Mouse (Mus musculus) kidney, embryonic 16.5 days (tissue): Measurements from ENCODE around the gene Thbs4. TPM values are rescaled to one million over a fixed set of nuclear protein-coding genes. Genes with fewer than 3 reads are reported as not detected.
"Not testable (repeated sequence)": the region's sequence is repeated elsewhere in the genome, so short reads cannot be mapped to it uniquely, and the experiment has no call there.

ENCODE experiments used
- ATAC-seq: fragments of 200-750 bp; cut with Nextera tagmentation; 2 replicates; pipeline ENCODE4 v1.8.0; 2017; ENCODE audit warnings: moderate TSS enrichment; ENCODE audit not compliant: low FRiP score, low TSS enrichment
- H3K27ac ChIP-seq: fragments of 300-500 bp; sonication (generic); 2 replicates; pipeline ENCODE4 v1.5.1; 2014; ENCODE audit warnings: low read length
- H3K27me3 ChIP-seq: fragments of 300-500 bp; sonication (generic); 2 replicates; pipeline ENCODE4 v1.6.1; 2014; ENCODE audit warnings: low read length, control low read depth, mixed read lengths; ENCODE audit not compliant: insufficient read depth
- H3K36me3 ChIP-seq: fragments of 300-500 bp; sonication (generic); 2 replicates; pipeline ENCODE4 v1.6.1; 2014; ENCODE audit warnings: low read length, control low read depth, mixed read lengths; ENCODE audit not compliant: insufficient read depth
- H3K4me1 ChIP-seq: fragments of 300-500 bp; sonication (generic); 2 replicates; pipeline ENCODE4 v1.6.1; 2014; ENCODE audit warnings: low read length, control low read depth, mixed read lengths; ENCODE audit not compliant: insufficient read depth
- H3K4me2 ChIP-seq: fragments of 300-500 bp; sonication (generic); replicated peaks from 2 replicates; pipeline ENCODE4 v1.6.1; 2014; ENCODE audit warnings: low read depth, low read length
- H3K4me3 ChIP-seq: fragments of 300-500 bp; sonication (generic); 2 replicates; pipeline ENCODE4 v1.5.1; 2014; ENCODE audit warnings: mild to moderate bottlenecking, low read length
- H3K9ac ChIP-seq: fragments of 300-500 bp; sonication (generic); replicated peaks from 2 replicates; pipeline ENCODE4 v1.6.1; 2014; ENCODE audit warnings: low read length
- H3K9me3 ChIP-seq: fragments of 300-500 bp; sonication (generic); 2 replicates; pipeline ENCODE4 v1.6.1; 2016; ENCODE audit warnings: low read length, control low read depth
- WGBS: fragments of 180-500 bp; shearing (Covaris S2); extraction: QIAGEN DNeasy Blood & Tissue Kit; methylation state at CpG from one replicate; pipeline ENCODE4 v1.1.7; 2014; 5-methylcytosine and 5-hydroxymethylcytosine counted together
- polyA plus RNA-seq: library from polyadenylated mRNA; unstranded; fragments of >200 nt; fragmentation: Nextera tagmentation; extraction: Ambion mirVana; gene quantifications from 2 replicates; pipeline ENCODE4 v1.2.1, GENCODE M21; 2015

Gene Thbs4
- polyA plus RNA-seq, result 2.1 TPM in 2 replicates

DNA sequence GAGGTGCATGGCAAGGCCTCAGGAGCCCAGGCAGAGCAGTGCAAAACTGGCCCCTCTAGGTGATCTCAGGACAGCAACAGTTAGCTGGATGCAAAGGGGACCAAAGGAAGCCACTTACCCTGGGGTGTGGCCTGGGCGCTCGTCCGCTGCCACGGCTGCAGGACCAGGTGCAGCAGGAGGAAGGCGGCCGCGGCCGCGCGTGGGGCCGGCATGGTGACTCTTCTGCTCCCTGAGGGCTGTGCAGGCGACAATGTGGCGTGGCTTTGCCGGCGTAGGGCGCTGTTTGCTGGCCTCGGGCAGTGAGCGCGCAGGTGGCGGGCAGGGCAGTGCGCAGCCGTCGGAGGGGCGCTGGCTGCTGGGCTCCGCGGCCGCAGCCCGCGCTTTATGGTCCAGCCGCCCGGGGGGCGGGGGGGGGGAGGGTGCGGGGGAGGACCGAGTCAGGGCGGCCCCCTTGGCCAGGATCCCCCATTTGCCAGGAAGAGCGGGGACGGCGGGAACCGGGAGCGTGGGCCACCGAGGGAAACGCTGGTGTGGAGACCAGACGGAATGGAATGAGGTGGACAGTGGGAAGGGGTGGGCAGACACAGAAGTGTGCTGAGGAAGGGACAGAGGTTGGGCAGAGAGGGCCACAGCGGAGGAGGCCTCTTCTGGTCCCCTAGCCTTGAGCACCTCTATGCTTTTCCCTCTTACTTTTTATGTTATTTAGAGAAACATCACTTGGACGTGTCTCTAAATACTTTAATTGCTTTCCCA, at the start of gene Thbs4:
Gene Thbs4, minus strand, starts transcription at position 357 of the 753 bp plus-strand sequence.
- Histone ChIP-seq H3K27me3 (peaks cover 21% of the 10 kb centered on the region), H3K27ac (no peak within 1 kb of the TSS), H3K4me1 (peaks cover 7% of the 10 kb centered on the region), H3K4me3 (peak within 1 kb of the TSS; percentile 48), H3K9me3 (no peaks in the 10 kb centered on the region), H3K4me2 (peak within 1 kb of the TSS; percentile 78), H3K9ac (peak within 1 kb of the TSS; percentile 57), H3K36me3 (no peaks in the 10 kb centered on the region)
- peak; percentile 63; the same call in 1 of the 2 replicates for ATAC-seq
- 2% methylated on average over 32 of the region's 45 CpGs for WGBS

DNA sequence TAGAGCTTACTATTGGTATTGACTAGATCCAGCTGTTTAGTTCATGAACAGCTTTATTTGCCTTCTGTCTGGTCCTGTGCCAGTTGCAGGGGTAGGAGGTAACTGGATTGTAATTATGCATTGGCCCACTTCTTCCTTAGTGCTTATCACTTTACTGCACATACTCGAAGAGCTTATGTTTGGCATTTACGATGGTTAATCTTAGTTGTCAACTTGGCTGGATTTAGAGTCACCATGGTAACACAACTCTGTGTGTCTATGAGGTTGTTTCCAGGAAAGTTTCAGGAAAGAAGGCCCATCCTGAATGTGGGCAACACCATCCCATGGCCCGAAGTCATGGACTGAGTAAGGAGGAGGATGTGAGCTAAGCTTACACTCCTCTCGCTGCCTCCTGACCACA, 38.5 kb upstream of the Thbs4 start:
- Histone ChIP-seq H3K36me3 (no peaks in the 10 kb centered on the region), H3K4me3 (no peak overlapping the region), H3K9ac (no peak overlapping the region), H3K4me1 (0 out of 2 replicates have a peak, but pooled peaks cover 2% of the 10 kb centered on the region), H3K27ac (no peak overlapping the region), H3K27me3 (no peaks in the 10 kb centered on the region), H3K4me2 (no peak overlapping the region), H3K9me3 (no peaks in the 10 kb centered on the region)
- no peak for ATAC-seq
- 86% methylated on average over 4 of the region's 4 CpGs for WGBS

DNA sequence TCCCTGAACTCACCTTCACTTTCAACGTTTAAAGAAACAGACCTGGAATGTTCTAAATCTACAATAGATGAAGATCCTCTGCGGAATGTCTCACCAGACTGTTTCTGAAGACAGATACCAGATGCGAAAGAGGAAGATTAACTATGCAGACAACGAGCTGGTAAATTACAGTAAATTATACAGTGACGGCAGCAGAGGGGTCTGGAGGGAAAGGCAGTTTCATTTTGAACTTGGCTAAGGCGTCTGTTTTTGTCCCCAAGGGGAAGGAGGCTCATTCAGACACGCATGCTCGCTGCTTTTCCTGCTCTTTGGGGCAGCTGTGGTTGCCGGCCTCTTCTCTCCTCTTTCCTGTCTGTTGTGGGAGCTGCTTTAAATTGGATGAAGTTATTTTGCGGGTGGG, 34.2 kb upstream of the Thbs4 start:
- Histone ChIP-seq H3K27me3 (no peaks in the 10 kb centered on the region), H3K9me3 (no peaks in the 10 kb centered on the region), H3K9ac (no peak overlapping the region), H3K27ac (no peak overlapping the region), H3K4me1 (0 out of 2 replicates have a peak, but pooled peaks cover 2% of the 10 kb centered on the region), H3K36me3 (no peaks in the 10 kb centered on the region), H3K4me2 (peak overlapping the region; percentile 17; the same call in 1 of the 2 replicates), H3K4me3 (no peak overlapping the region)
- WGBS, result 45% methylated on average over 10 of the region's 10 CpGs
- no peak for ATAC-seq

DNA sequence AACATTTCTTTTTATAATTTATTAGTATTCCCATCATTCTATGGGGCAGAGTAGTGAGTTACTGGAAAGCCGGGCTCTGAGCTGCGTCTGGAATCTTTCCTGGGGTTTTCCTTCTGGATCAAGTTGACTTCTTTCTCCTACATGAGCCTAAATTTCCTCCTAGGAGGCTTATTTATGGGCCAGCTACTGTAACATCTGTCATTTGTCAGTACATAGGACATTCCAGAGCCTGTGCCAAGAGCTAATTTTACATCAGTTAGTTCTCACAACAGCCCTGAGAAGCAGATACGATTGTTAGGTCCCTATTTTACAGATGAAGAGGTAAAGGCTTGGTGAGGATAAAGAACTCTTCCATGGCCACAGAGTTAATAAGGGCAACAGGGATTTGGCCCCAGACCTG, 22.7 kb upstream of the Thbs4 start:
- no peaks in the 10 kb centered on the region for H3K27me3 ChIP-seq
- H3K27ac ChIP-seq, result no peak overlapping the region
- no peak for ATAC-seq
- H3K9me3 ChIP-seq, result no peaks in the 10 kb centered on the region
- no peak overlapping the region for H3K9ac ChIP-seq
- H3K4me2 ChIP-seq, result no peak overlapping the region
- no peaks in the 10 kb centered on the region for H3K36me3 ChIP-seq
- H3K4me1 ChIP-seq, result no peaks in the 10 kb centered on the region
- 47% methylated on average over 3 of the region's 3 CpGs for WGBS
- no peak overlapping the region for H3K4me3 ChIP-seq

DNA sequence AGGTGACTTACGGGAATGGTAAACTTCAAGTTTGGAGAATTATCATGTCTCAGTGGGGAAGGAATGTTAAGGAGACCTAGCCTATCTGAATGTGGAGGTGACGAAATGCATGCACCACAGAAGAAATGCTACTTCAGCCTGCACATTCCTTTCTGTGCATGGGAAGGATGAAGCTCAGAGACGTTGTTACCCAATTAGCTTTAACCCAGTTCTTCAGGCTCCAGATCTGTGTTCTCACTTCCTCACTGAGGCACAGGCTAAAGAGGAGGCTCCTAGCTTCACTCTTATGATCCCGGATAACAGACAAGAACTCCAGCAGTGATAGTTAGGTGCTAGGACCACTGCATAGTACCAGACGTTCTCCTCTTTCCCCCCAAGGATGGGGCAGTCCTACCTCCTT, 21.7 kb upstream of the Thbs4 start:
- H3K27ac ChIP-seq, result no peak overlapping the region
- 83% methylated on average over 5 of the region's 5 CpGs for WGBS
- H3K4me3 ChIP-seq, result no peak overlapping the region
- H3K27me3 ChIP-seq, result no peaks in the 10 kb centered on the region
- no peak overlapping the region for H3K4me2 ChIP-seq
- H3K36me3 ChIP-seq, result no peaks in the 10 kb centered on the region
- H3K4me1 ChIP-seq, result no peaks in the 10 kb centered on the region
- H3K9ac ChIP-seq, result no peak overlapping the region
- no peak for ATAC-seq
- H3K9me3 ChIP-seq, result no peaks in the 10 kb centered on the region

DNA sequence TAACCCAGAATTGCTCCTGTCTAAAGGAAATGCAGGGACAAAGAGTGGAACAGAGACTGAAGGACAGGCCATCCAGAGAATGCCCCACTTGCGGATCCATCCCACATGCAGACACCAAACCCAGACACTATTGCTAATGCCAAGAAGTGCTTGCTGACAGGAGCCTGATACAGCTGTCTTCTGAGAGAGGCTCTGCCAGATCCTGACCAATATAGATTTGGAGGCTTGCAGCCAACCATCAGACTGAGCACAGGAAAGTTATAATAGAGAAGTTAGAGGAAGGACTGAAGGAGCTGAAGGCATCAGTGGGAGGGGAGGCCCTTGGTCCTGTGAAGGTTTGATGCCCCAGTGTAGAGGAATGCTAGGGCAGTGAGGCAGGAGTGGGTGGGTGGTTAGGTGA, 16.0 kb upstream of the Thbs4 start:
- H3K4me3 ChIP-seq, H3K4me2 ChIP-seq, H3K9me3 ChIP-seq, H3K9ac ChIP-seq, ATAC-seq, H3K27me3 ChIP-seq, H3K4me1 ChIP-seq, H3K36me3 ChIP-seq, H3K27ac ChIP-seq: not testable (repeated sequence)
- WGBS, result 91% methylated on average over 1 of the region's 1 CpGs

DNA sequence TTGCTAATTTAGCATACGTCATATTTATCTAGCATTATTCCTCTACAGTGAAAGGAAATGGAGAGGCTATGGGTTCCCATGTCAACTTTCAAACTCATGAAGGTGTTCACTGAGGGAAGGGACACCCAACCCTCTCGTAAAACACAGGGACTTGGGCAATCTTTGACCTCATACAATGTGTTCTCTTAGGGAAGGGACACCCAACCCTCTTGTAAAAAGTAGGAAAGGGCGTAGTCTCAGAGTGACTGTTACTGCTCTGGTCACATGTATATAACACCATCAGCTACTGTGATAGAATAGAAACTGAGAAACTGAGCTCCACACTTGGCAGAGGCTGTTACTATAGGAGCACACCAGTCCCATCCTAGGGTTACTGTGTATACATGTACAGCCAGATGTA, 13.2 kb upstream of the Thbs4 start:
- Histone ChIP-seq H3K36me3 (no peaks in the 10 kb centered on the region), H3K4me3 (no peak overlapping the region), H3K4me2 (no peak overlapping the region), H3K27ac (no peak overlapping the region), H3K4me1 (no peaks in the 10 kb centered on the region), H3K9ac (no peak overlapping the region), H3K27me3 (no peaks in the 10 kb centered on the region), H3K9me3 (no peaks in the 10 kb centered on the region)
- 89% methylated on average over 3 of the region's 3 CpGs for WGBS
- no peak for ATAC-seq

DNA sequence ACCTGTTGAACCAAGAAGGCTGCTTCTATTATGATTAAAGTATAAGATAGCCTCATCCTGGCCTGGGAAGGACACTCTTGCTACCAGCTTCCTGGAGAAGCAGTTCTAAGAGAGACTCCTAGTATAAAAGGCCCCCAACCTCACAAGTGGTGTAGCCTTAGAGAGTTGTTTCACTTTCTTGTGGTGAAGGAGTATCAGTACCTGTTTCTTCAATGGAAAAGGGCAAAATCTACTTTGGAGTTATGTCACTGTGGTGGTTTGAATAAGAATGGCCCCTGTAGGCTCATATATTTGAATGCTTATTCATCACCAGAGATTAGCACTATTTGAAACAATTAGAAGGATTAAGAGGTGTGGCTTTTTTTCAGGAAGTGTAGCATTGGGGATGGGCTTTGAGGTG, 12.2 kb upstream of the Thbs4 start:
- H3K4me3 ChIP-seq, result no peak overlapping the region
- no peaks in the 10 kb centered on the region for H3K9me3 ChIP-seq
- no peak overlapping the region for H3K9ac ChIP-seq
- H3K4me1 ChIP-seq, result no peaks in the 10 kb centered on the region
- H3K27ac ChIP-seq, result no peak overlapping the region
- H3K27me3 ChIP-seq, result no peaks in the 10 kb centered on the region
- H3K36me3 ChIP-seq, result no peaks in the 10 kb centered on the region
- ATAC-seq, result no peak
- H3K4me2 ChIP-seq, result no peak overlapping the region

DNA sequence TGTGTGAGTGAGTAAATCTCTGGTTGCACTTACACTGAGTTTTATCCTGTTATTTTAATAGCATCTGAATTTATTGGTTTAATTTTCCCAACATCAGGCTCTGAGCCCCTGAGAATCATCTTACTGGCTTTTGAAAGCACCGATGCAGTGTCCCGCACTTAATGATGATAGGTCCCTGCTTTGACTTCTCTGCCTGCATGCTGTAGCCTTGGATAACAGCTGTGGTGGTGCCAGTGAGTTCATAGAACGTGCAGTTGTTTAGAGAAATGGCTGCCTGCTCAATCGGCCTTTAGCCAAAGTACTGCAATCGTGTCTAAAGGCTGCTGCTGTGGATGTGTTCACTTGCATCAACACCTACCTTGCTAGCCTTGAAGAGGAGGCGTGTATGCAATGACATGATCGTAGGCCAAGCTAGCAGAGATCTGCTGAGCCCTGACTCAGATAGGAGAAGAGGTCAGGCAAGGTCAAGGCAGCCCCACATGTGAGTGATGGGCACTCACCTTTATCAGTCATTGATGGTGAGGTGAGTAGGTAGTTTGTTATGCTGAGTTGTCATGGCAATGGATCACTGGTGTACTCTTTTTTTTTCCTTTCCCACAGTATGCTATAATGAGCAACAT, 4.8 kb upstream of the Thbs4 start:
- no peak for ATAC-seq
- no peak overlapping the region for H3K4me2 ChIP-seq
- peaks cover 5% of the 10 kb centered on the region for H3K4me1 ChIP-seq
- no peak overlapping the region for H3K4me3 ChIP-seq
- peaks cover 9% of the 10 kb centered on the region; the same call in 1 of the 2 replicates for H3K27me3 ChIP-seq
- WGBS, result 77% methylated on average over 7 of the region's 7 CpGs
- H3K36me3 ChIP-seq, result no peaks in the 10 kb centered on the region
- no peaks in the 10 kb centered on the region for H3K9me3 ChIP-seq
- no peak overlapping the region for H3K9ac ChIP-seq
- no peak overlapping the region for H3K27ac ChIP-seq

DNA sequence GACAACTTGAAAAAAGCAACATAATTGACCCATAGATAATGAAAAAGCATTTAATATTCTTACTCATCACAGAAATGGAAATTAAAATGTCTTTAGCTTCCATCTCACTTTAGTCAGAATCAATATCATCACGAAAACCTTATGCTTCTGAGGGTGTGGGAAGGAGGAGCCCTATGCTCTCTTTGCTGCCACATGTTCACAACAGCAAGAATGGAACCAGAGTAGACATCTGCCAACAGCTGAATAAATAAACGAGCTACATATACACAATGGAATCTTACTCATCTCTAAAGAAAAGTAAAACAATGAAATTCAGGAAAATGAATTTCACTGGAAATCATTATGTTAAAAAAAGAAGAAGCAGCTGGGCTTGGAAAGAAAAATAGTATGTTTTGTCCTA, 4.2 kb upstream of the Thbs4 start:
- ATAC-seq, result no peak
- H3K27ac ChIP-seq, result no peak overlapping the region

More for the DNA sequence above, 4.2 kb upstream of the Thbs4 start:
- Histone ChIP-seq H3K9ac (no peak overlapping the region), H3K4me3 (no peak overlapping the region), H3K4me1 (peaks cover 7% of the 10 kb centered on the region), H3K36me3 (no peaks in the 10 kb centered on the region), H3K27me3 (peaks cover 14% of the 10 kb centered on the region), H3K9me3 (no peaks in the 10 kb centered on the region), H3K4me2 (no peak overlapping the region)
- WGBS, result 83% methylated on average over 2 of the region's 2 CpGs
